Mouse (Mus musculus) embryonic facial prominence, embryonic 10.5 days (tissue): ENCODE results near the gene Nfasc. TPM values are rescaled to one million over a fixed set of nuclear protein-coding genes. Genes with fewer than 3 reads are reported as not detected.

Experiments used
- DNase-seq: peaks from one replicate; pipeline ENCODE4 v3.0.0-alpha.2; 2017; ENCODE audit warnings: low spot score
- H3K27ac ChIP-seq: fragments of 300-500 bp; sonication (generic); replicated peaks from 2 replicates; pipeline ENCODE4 v1.5.1; 2016; ENCODE audit warnings: mild to moderate bottlenecking
- H3K27me3 ChIP-seq: fragments of 300-500 bp; sonication (generic); replicated peaks from 2 replicates; pipeline ENCODE4 v1.6.1; 2016; ENCODE audit warnings: low read depth, mild to moderate bottlenecking; ENCODE audit not compliant: poor library complexity, severe bottlenecking
- H3K36me3 ChIP-seq: fragments of 300-500 bp; sonication (generic); replicated peaks from 2 replicates; pipeline ENCODE4 v1.6.1; 2016; ENCODE audit warnings: mild to moderate bottlenecking, moderate library complexity
- H3K4me1 ChIP-seq: fragments of 300-500 bp; sonication (generic); 2 replicates; pipeline ENCODE4 v1.6.1; 2016
- H3K4me3 ChIP-seq: fragments of 300-500 bp; sonication (generic); 2 replicates; pipeline ENCODE4 v1.5.1; 2016; ENCODE audit warnings: mild to moderate bottlenecking, moderate library complexity
- H3K9me3 ChIP-seq: fragments of 300-500 bp; sonication (generic); 2 replicates; pipeline ENCODE4 v1.6.1; 2016; ENCODE audit warnings: mild to moderate bottlenecking
- whole genome bisulfite sequencing: fragments of 180-500 bp; shearing (Covaris S2); methylation state at CpG from one replicate; pipeline ENCODE4 v1.1.7; 2016; 5-methylcytosine and 5-hydroxymethylcytosine counted together
- polyA plus RNA-seq: library from polyadenylated mRNA; unstranded; fragments of >200 nt; fragmentation: Nextera tagmentation; extraction: Ambion mirVana; gene quantifications from 2 replicates; pipeline ENCODE4 v1.2.1, GENCODE M21; 2016

Nfasc gene
- polyA plus RNA-seq, 1 experiment from 2014 or later: 5.2 TPM

DNA sequence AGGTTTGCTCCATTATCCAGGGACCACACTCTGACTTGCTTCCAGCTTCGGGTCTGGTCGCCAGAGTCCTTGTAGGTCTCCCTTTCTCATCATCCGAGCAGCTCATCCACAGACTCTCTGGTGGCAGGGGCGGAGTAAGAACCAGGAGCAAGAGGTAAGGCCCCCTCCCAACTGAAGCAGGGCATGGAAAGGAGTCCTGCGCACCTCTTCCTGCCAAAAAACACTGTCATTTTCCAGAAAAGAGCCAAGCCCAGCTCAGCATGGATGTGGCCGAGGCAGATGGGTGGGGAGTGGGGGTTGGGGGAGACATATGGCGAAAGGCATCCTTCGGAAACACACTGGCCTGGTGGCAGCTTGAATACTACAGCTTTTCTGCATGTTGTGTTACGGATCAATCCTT, 172.1 kb downstream of the Nfasc start:
- H3K4me3 ChIP-seq: no peak overlapping the region
- WGBS: 82% methylated on average over 9 of the region's 9 CpGs
- H3K36me3 ChIP-seq: no peaks in the 10 kb centered on the region
- H3K27ac ChIP-seq: no peak overlapping the region
- H3K27me3 ChIP-seq: peaks cover 6% of the 10 kb centered on the region; the same call in 1 of the 2 replicates
- peaks cover 12% of the 10 kb centered on the region for H3K4me1 ChIP-seq
- H3K9me3 ChIP-seq: no peaks in the 10 kb centered on the region
- DNase-seq: no peak

DNA sequence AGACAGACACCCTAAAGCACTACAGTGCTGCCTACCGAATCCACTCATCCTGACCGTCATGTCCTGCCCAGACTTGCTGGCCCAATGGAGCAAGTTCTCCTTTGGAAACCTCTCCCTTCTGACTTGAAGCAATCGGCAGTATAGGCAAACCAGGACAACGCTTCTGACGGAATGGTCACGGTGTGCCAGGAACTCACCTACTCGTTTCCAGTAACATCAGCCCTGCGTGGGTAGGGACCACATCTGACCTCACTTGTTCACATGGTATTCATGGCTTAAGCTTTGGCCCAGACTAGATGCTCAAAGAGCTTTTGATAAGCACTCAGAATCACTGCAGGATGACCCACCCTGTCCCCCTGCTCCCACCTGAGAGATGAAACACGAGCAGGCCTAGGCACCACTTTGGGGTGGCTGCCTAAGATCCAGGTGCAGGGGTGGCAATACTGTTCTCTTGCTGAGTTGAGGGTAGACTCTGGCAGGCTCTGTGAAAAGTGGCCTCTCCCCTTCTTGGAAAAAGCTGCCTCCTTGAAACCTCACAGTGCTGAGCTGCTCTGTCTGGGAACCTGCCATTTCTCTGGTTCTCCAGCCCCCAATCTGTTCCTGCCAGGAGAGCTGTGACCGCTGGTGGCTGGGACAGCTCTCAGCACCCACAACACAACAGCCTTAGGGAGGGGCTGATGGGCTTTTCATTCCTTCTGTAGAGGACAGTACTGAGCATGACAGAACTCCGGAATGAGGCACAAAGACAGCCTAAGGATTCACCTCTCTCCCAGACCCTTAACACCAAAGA, 174.1 kb downstream of the Nfasc start:
- Histone ChIP-seq H3K4me3 (no peak overlapping the region), H3K4me1 (peaks cover 15% of the 10 kb centered on the region), H3K36me3 (no peaks in the 10 kb centered on the region), H3K9me3 (no peaks in the 10 kb centered on the region), H3K27ac (no peak overlapping the region), H3K27me3 (0 out of 2 replicates have a peak, but pooled peaks cover 6% of the 10 kb centered on the region)
- 85% methylated on average over 11 of the region's 11 CpGs for WGBS
- DNase-seq: no peak

DNA sequence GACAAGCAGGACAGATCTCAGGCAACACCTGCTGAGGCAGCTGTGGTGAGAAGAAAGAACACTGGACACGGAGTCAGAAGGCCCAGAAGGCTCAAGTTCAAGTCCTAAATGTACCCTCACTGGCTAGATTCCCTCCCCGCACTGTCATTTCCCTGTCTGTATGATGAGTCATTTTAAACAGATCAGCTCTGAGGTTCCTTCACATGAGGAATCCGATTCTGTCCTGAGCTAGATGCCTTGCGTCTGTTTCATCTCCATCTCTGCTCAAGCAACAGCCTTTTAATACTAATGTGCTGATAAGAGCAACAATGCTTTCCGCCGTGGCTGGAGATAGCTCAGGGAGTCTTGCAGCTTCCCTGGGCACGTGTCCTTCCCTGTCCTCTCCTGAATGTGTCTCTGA, 175.8 kb downstream of the Nfasc start:
- no peaks in the 10 kb centered on the region for H3K9me3 ChIP-seq
- H3K27me3 ChIP-seq: peaks cover 12% of the 10 kb centered on the region; the same call in 1 of the 2 replicates
- no peak for DNase-seq
- 78% methylated on average over 7 of the region's 7 CpGs for WGBS
- H3K36me3 ChIP-seq: no peaks in the 10 kb centered on the region
- H3K4me3 ChIP-seq: no peak overlapping the region
- H3K4me1 ChIP-seq: peaks cover 22% of the 10 kb centered on the region
- H3K27ac ChIP-seq: no peak overlapping the region

DNA sequence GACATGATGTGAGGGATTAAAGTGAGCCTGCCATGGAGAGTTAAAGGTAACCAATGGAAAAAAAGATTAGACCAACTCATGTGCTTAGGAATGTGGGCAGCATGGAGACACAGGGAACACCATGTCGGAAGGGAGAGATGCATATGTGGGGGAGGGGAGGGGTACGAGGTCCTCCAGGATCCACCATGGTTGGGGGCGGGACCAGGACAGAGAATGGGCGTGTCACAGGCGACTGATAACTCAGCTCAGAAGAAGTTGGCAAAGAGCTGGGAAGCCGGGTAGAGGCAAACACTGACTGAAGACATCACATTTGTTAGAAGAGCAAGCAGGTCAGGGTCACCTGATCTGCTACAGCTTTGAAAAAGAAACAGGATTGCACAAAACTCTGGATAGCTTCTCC, 176.7 kb downstream of the Nfasc start:
- H3K4me1 ChIP-seq: peaks cover 24% of the 10 kb centered on the region
- 40% methylated on average over 6 of the region's 6 CpGs for WGBS

DNA sequence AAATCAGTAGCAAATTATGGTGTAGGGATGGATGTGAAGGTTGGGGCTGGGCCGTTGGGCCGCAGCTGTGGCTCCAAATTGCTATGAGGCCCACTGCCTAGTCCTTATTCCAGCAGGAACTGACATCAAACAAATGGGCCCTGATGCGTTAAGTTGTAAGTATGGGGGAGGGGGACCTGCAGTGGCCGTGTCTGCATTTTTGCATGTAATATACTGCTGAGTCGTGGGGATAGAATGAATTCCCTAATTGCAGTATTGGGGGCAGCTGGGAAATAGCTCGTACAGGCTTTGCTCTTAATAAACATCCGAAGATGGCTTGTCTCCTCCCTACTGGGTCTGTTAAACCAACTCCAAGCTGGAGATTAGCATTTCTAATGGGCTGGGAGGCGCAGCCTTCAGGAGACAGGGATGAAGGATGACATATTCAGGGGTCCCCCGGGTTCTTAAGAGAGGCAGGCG, 179.2 kb downstream of the Nfasc start:
- Histone ChIP-seq H3K9me3 (no peaks in the 10 kb centered on the region), H3K4me3 (no peak overlapping the region), H3K27me3 (peaks cover 38% of the 10 kb centered on the region; the same call in 1 of the 2 replicates), H3K36me3 (no peaks in the 10 kb centered on the region), H3K4me1 (peaks cover 47% of the 10 kb centered on the region), H3K27ac (no peak overlapping the region)
- WGBS: 44% methylated on average over 10 of the region's 10 CpGs
- no peak for DNase-seq

More for the DNA sequence above, 176.7 kb downstream of the Nfasc start:
- peaks cover 19% of the 10 kb centered on the region; the same call in 1 of the 2 replicates for H3K27me3 ChIP-seq
- H3K27ac ChIP-seq: no peak overlapping the region
- no peak overlapping the region for H3K4me3 ChIP-seq
- no peaks in the 10 kb centered on the region for H3K9me3 ChIP-seq
- DNase-seq: no peak
- no peaks in the 10 kb centered on the region for H3K36me3 ChIP-seq

DNA sequence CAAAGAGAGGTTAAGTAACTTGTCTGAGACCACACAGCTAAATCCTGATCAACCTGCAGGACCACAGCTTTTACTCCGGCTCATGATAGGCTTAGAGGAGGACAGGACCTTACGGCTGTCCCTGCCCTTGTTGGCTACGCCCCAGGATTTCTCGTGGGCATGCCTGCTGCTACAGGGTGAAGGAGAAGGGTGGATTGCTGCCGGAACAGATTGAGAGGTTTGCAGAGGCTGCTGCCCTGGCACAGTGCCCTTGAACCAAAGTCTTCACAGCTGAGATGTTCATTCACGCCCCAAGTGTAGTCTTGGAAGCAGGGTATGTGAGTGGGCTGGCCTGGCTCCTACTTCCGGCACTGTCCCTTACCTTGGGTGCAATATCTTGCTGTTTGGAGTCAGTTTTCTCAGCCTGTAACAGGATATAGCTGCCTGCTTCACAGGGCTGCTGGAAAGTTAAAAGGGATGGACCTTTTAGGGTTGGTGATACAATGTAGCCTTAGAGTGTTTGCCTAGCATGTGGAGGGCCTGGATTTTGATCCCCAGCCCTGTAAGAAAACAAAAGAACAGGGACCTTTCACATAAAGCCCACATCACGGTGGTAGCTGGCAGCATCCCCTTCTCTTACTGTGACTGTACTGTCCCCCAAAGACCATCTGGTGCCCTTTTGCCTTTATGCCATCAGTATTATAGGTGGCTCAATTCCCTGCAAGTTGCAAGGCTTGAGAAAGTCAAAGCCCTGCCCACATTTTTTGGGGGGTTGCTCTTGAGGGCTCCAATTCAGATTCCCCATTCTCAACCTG, 180.5 kb downstream of the Nfasc start:
- peak overlapping the region; percentile 30 for H3K27ac ChIP-seq
- 78% methylated on average over 8 of the region's 8 CpGs for WGBS

DNA sequence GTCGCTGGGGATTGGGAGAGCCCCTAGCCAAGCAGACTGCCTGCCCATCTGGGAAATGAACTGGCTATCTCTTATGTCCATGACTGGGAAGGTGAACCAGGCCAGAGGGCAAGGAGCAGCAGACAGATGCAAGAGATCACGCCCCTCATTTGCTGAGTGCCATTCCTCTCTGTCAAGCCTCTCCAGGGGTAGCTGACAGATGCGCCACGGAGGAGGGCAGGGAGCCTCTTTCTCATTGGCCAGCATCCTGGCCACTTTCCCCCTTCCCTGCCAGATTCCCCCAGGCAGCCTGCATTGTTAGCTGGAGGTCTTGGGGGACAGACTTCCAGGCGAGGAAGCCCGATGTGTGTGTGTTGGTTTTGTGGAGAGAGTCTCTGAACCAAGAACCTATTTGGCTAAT, 182.6 kb downstream of the Nfasc start:
- Histone ChIP-seq H3K4me3 (no peak overlapping the region), H3K36me3 (no peaks in the 10 kb centered on the region), H3K27me3 (peaks cover 37% of the 10 kb centered on the region), H3K27ac (peak overlapping the region; percentile 58; the same call in 1 of the 2 replicates), H3K4me1 (peaks cover 36% of the 10 kb centered on the region), H3K9me3 (no peaks in the 10 kb centered on the region)
- DNase-seq: peak; percentile 39
- WGBS: 12% methylated on average over 6 of the region's 6 CpGs

More for the DNA sequence above, 180.5 kb downstream of the Nfasc start:
- Histone ChIP-seq H3K4me3 (no peak overlapping the region), H3K4me1 (peaks cover 46% of the 10 kb centered on the region), H3K9me3 (no peaks in the 10 kb centered on the region), H3K36me3 (no peaks in the 10 kb centered on the region), H3K27me3 (peaks cover 39% of the 10 kb centered on the region)
- DNase-seq: no peak

DNA sequence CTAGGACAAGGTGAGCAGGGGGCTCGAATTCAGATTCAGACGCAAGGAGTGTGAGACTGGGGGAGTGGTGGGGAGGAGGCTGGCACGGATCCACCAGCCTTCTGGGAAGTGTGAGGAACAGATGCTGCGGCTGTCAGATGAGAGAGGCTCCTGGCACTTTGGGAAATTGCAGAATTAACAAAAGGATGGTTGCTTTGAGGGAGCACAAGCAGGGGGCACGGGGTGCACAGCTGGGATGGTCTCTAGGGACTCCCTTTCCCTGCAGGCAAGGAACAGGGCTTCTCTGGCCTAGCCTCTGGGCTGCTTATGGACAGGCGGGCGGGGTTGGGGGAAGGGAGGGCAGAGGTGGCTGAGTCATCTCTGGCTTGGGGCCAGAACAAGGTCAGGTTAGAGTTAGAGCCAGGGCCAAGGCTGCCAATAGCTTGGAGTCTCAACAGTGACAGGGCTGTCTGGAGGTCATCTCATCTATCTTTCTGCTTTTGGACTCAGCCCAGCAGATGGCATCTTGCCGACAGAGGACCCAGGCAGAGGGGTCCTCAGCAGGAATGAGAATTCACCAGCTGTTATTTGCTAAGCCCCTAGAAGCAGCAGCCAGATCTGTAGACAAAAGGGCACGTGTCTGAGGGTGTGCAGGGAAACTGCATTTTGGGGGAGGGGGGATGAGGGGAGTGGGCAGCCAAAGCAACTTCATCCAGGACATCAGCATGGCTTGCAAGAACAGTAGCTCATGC, 183.5 kb downstream of the Nfasc start:
- no peaks in the 10 kb centered on the region for H3K36me3 ChIP-seq
- H3K4me1 ChIP-seq: peaks cover 36% of the 10 kb centered on the region
- 34% methylated on average over 9 of the region's 9 CpGs for WGBS
- no peaks in the 10 kb centered on the region for H3K9me3 ChIP-seq
- no peak overlapping the region for H3K4me3 ChIP-seq
- DNase-seq: peak; percentile 55
- H3K27me3 ChIP-seq: peaks cover 37% of the 10 kb centered on the region
- peak overlapping the region; percentile 67; the same call in 1 of the 2 replicates for H3K27ac ChIP-seq

DNA sequence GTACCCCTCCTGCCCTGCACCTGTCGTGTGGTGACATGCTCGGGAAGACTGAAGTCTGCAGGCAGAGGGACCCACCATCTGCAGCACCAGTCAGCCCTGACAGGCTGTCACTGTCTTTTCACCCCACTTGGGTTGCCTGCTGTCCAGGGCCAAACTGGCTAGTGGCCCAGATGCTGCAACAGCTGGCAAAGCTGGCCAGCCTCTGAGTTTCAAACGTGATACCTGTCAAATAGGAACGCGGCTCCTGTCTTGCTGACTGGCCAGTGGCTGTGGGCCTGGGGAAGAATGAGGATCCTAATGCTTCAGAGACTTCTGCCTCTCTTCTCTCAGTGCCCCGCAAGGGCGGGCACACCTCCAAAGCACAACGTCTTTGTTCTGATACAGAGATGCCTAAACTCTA, 197.8 kb downstream of the Nfasc start:
- WGBS: 74% methylated on average over 8 of the region's 8 CpGs
- Histone ChIP-seq H3K27me3 (peaks cover 81% of the 10 kb centered on the region), H3K9me3 (no peaks in the 10 kb centered on the region), H3K4me3 (no peak overlapping the region), H3K4me1 (peaks cover 30% of the 10 kb centered on the region), H3K27ac (no peak overlapping the region), H3K36me3 (no peaks in the 10 kb centered on the region)
- no peak for DNase-seq

DNA sequence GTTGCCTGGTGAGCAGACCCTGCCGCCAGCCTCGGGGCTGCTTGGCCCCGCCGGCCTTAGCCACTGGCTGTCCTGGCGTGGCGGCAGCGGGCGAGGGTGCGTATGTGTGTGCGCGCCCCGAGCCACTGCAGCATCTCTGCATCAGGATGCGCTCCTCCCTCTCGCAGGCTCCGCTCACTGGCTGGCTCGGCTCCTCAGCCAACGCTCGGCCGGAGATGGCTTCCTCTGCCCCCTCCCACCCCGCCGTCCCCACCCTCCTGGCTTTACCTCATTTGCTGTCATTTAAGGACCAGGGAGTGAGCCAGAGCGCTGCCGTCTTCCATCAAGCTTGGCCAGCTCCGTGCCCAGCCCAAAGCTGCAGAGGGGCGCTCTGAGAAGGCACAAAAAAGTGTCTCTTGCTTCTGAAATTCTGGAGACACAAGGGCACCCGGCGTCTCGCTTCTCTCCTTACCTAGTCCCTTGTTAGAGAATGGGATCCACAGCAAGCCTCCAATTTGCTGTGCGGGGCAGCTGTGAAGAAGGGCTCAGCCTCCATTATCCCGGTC, 198.8 kb downstream of the Nfasc start, which contains the start of gene Cntn2:
Gene Cntn2, minus strand, starts transcription at position 495 of the 545 bp plus-strand sequence.
- H3K27me3 ChIP-seq: peaks cover 87% of the 10 kb centered on the region
- DNase-seq: peak; percentile 71
- H3K36me3 ChIP-seq: no peaks in the 10 kb centered on the region
- WGBS: 2% methylated on average over 30 of the region's 30 CpGs
- H3K4me1 ChIP-seq: peaks cover 31% of the 10 kb centered on the region
- peak within 1 kb of the TSS; percentile 54 for H3K4me3 ChIP-seq
- no peaks in the 10 kb centered on the region for H3K9me3 ChIP-seq
- peak within 1 kb of the TSS; percentile 14; the same call in 1 of the 2 replicates for H3K27ac ChIP-seq

DNA sequence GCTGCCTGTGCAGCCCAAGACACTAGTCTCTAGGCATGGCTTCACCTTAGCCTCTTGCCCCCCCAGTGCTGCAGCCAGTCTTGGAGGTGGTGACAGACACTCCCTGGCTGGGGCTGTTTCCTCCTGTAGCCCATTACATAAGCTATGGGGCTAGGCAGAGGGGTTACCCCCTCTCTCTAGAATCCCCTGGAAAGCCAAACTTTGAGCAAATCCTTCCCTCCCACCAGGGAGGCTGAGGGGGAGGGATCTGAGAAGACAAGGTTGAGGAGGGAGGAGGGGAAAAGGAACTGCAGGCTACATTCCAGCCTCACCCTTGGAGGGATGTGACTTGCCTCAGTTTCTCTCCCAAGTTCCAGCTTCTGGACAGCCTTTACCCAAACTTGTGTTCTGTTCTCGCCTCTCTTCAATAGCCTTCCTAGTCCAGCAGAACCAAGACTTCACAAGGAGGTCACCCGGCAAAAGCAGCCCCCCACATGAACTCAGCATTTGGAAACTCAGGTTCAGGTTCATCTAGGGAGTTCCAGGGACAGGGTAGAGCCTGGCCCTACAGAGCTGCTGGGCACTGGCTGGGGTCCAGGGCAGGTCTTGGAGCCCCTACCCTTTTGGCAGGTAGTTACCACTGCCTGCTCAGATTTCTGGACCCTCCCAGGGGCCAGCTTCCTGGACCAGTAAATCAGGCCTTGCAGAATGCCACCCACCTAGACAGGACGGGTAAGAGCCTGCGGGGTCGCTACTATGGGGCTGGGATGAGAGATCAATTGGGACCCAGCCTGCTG, 199.6 kb downstream of the Nfasc start:
- WGBS: 9% methylated on average over 5 of the region's 5 CpGs
- no peak for DNase-seq
- H3K36me3 ChIP-seq: no peaks in the 10 kb centered on the region
- H3K9me3 ChIP-seq: no peaks in the 10 kb centered on the region
- H3K4me3 ChIP-seq: peak overlapping the region; percentile 54
- peaks cover 34% of the 10 kb centered on the region for H3K4me1 ChIP-seq
- peak overlapping the region; percentile 40; the same call in 1 of the 2 replicates for H3K27ac ChIP-seq
- peaks cover 92% of the 10 kb centered on the region for H3K27me3 ChIP-seq
